Mouse (Mus musculus) megakaryocyte, embryonic 14.5 days (primary cell): ENCODE results near the gene Cabp1.

Experiments used
- FLI1 ChIP-seq: IDR thresholded peaks from 2 replicates; pipeline ENCODE4 v1.6.1; 2012; ENCODE audit warnings: low read length, inconsistent platforms, mixed read lengths
- GATA1 ChIP-seq: IDR thresholded peaks from 3 replicates; pipeline ENCODE4 v1.6.1; 2012; ENCODE audit warnings: mixed read lengths, low read length, inconsistent platforms, borderline replicate concordance

- TF ChIP-seq GATA1: no peak
- TF ChIP-seq FLI1: no peak
Measured at GRCm38 (mm10) chr5:115145253-115145968, 48.8 kb downstream of the Cabp1 start.
